Mouse (Mus musculus) kidney, postnatal 0 days (tissue): Measurements from ENCODE around the gene Wdr11. TPM values are rescaled to one million over a fixed set of nuclear protein-coding genes. Genes with fewer than 3 reads are reported as not detected.

ENCODE experiments used
- ATAC-seq: fragments of 200-750 bp; cut with Nextera tagmentation; replicated peaks from 2 replicates; pipeline ENCODE4 v1.8.0; 2017; ENCODE audit warnings: low read depth, moderate number of reproducible peaks, moderate TSS enrichment, moderate library complexity; ENCODE audit not compliant: low FRiP score
- DNase-seq: peaks from one replicate; pipeline ENCODE4 v3.0.0-alpha.2; 2016; ENCODE audit warnings: low spot score
- H3K27ac ChIP-seq: fragments of 300-500 bp; sonication (generic); 2 replicates; pipeline ENCODE4 v1.5.1; 2014; ENCODE audit warnings: mild to moderate bottlenecking
- H3K27me3 ChIP-seq: fragments of 300-500 bp; sonication (generic); 2 replicates; pipeline ENCODE4 v1.6.1; 2014; ENCODE audit warnings: low read length, mixed read lengths; ENCODE audit not compliant: insufficient read depth
- H3K36me3 ChIP-seq: fragments of 300-500 bp; sonication (generic); 2 replicates; pipeline ENCODE4 v1.6.1; 2014; ENCODE audit warnings: low read length, mixed read lengths; ENCODE audit not compliant: insufficient read depth
- H3K4me1 ChIP-seq: fragments of 300-500 bp; sonication (generic); replicated peaks from 2 replicates; pipeline ENCODE4 v1.6.1; 2014; ENCODE audit warnings: antibody characterized with exemption, low read length, mixed read lengths; ENCODE audit not compliant: insufficient read depth
- H3K4me2 ChIP-seq: fragments of 300-500 bp; sonication (generic); 2 replicates; pipeline ENCODE4 v1.6.1; 2014; ENCODE audit warnings: mild to moderate bottlenecking, low read length, moderate library complexity, mixed read lengths
- H3K4me3 ChIP-seq: fragments of 300-500 bp; sonication (generic); replicated peaks from 2 replicates; pipeline ENCODE4 v1.5.1; 2014; ENCODE audit warnings: low read depth, low read length
- H3K9ac ChIP-seq: fragments of 300-500 bp; sonication (generic); 2 replicates; pipeline ENCODE4 v1.6.1; 2014; ENCODE audit warnings: low read depth, low read length
- H3K9me3 ChIP-seq: fragments of 300-500 bp; sonication (generic); replicated peaks from 2 replicates; pipeline ENCODE4 v1.6.1; 2016; ENCODE audit warnings: low read length, inconsistent platforms, mixed read lengths
- CTCF ChIP-seq: IDR thresholded peaks from 2 replicates; pipeline ENCODE4 v1.5.1; 2016; ENCODE audit warnings: antibody characterized with exemption, low read depth, mild to moderate bottlenecking, moderate library complexity
- WGBS: fragments of 180-500 bp; shearing (Covaris S2); extraction: QIAGEN DNeasy Blood & Tissue Kit; methylation state at CpG from one replicate; pipeline ENCODE4 v1.1.7; 2014; 5-methylcytosine and 5-hydroxymethylcytosine counted together
- polyA plus RNA-seq: library from polyadenylated mRNA; unstranded; fragments of >200 nt; fragmentation: Nextera tagmentation; extraction: Ambion mirVana; gene quantifications from 2 replicates; pipeline ENCODE4 v1.2.1, GENCODE M21; 2015

Gene Wdr11
- polyA plus RNA-seq, 1 experiment from 2014 or later: 32.2 TPM

- no peak for DNase-seq
- Histone ChIP-seq H3K27me3 (no peaks in the 10 kb centered on the region), H3K4me2 (no peak overlapping the region), H3K4me3 (no peak overlapping the region), H3K27ac (no peak overlapping the region), H3K4me1 (peaks cover 25% of the 10 kb centered on the region), H3K9ac (no peak overlapping the region), H3K9me3 (no peaks in the 10 kb centered on the region), H3K36me3 (no peaks in the 10 kb centered on the region)
- no peak for ATAC-seq
- TF ChIP-seq CTCF: no peak
- WGBS: 64% methylated on average over 5 of the region's 5 CpGs
Measured at GRCm38 (mm10) chr7:129685326-129685725, 93.7 kb downstream of the Wdr11 start.
